Mouse (Mus musculus): Measurements from ENCODE around the gene Dcakd.
A peak's percentile ranks its signal among the peaks of the same experiment; 100 is the strongest.

The Dcakd gene

DNA sequence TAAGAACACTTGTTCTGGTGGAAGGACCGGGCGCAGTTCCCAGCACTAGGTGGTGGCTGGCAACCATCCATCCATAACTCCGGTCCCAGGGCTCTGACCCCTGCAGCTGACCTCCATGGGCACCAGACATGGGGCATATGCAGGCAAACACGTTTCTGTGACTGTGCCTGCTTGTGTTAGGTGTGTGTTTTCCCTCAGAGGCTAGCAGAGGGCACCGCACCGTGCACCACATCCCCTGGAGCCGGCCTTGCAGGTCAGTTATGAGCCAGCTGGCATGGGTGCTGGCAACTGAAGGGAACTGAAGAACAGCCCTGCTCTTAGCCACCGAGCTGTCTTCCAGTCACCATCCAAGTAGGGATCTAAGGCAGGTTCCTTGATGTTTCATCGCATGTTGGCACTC, 22.0 kb upstream of the Dcakd start:
- no peak for ATAC-seq (ENCODE audit: insufficient number of reproducible peaks, low FRiP score, low TSS enrichment)

- no peak for ATAC-seq (ENCODE audit: insufficient number of reproducible peaks, low FRiP score, low TSS enrichment)
Observed at GRCm38 (mm10) chr11:103049611-103050010, 21.5 kb upstream of the Dcakd start.

DNA sequence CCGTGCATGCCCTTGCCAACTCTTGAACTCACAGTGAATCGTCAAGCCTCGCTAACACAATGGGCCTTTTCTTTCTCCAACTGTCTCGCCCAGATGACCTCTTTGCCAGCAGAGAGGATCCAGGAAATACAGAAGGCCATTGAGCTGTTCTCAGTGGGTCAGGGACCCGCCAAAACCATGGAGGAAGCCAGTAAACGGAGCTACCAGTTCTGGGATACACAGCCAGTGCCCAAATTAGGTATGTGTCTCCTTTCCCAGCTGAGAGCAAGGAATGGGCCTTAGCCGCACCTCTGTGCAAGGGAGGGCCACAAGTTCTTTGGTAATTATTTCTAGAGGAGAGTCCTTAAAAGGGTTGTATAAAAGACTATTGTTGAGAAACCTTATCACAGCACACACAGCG, 18.2 kb upstream of the Dcakd start:
- no peak for ATAC-seq (ENCODE audit: insufficient number of reproducible peaks, low FRiP score, low TSS enrichment)

- ATAC-seq (ENCODE audit: insufficient number of reproducible peaks, low FRiP score, low TSS enrichment), result no peak
Observed at GRCm38 (mm10) chr11:103043982-103044381, 15.8 kb upstream of the Dcakd start.

DNA sequence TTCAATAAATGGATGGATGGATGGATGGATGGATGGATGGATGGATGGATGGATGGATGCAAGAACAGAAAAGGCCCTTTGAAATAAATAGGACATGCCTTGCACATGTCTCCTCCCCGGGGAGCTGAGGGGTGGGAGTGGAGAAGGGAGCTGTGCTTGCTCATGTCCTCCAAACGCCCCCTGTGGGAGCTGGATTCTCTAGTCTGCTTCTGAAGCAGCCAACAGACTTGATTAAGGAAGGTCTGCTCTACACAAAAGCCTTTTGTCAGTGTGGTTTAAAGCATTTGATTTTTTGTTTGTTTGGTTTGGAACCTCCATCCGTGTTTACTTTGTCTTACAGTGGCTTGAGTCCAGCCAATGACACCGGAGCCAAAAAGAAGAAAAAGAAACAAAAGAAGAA, 14.7 kb upstream of the Dcakd start:
- no peak for ATAC-seq (ENCODE audit: insufficient number of reproducible peaks, low FRiP score, low TSS enrichment)

DNA sequence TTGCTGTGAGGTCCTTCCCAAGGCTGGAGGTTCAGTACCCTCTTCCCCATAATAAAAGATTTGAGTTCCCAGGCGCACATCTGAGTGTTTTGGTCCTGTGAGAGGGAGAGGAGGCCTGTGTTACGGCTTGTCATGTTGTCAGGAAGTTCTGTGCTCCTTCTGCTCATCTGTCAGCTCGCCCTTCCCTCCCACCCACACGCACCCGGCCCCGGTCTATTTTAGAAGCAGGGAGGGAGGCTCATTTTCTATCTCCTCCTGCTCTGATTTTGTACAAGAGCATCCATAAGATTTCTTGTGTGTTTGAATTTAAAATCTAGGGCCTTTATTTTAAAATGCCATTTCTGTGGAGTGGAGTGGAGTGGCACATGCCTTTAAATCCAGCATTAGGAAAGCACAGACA, 9.9 kb upstream of the Dcakd start:
- ATAC-seq (ENCODE audit: insufficient number of reproducible peaks, low FRiP score, low TSS enrichment), result no peak

GRCm38 (mm10) chr11:103036881-103037465, 8.8 kb upstream of the Dcakd start:
- ATAC-seq (ENCODE audit: insufficient number of reproducible peaks, low FRiP score, low TSS enrichment), result no peak

DNA sequence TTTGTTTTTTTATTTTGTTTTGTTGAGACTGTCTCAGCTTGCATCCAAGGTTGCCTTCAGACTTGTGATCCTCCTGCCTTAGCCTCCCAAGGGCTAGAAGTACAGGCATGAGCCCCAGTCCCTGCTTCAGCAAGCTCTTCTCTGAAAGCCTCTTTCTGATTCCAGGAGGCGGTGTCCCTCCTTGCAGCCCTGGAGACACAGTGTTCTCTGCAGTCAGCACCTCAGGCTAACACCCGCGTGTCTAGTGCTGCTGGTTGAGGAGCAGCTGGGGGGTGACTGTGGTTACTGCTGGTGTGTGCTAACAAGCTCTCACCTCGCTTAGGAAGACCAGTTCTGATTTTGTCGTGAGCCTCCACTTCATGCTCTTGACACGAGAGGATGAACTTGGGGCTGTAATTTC, 6.9 kb upstream of the Dcakd start:
- ATAC-seq (ENCODE audit: insufficient number of reproducible peaks, low FRiP score, low TSS enrichment), result no peak

DNA sequence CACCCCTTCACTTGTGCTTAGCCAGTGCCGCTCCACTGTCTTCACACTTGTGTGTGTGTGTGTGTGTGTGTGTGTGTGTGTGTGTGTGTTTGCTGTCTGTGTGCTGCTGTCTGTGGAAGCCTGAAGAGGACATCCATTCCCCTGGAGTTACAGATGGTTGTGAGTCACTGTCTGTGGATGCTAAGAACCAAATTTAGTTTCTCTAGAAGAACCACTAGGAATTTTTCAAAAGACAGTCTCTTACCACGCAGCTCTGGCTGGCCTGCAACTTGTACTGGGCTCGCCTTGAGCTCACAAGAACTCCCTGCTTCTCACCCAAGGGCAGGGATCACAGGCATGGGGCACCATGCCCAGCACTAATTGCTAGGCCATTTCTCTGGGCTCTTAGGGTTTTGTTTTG, 4.9 kb upstream of the Dcakd start:
- no peak for ATAC-seq (ENCODE audit: insufficient number of reproducible peaks, low FRiP score, low TSS enrichment)

DNA sequence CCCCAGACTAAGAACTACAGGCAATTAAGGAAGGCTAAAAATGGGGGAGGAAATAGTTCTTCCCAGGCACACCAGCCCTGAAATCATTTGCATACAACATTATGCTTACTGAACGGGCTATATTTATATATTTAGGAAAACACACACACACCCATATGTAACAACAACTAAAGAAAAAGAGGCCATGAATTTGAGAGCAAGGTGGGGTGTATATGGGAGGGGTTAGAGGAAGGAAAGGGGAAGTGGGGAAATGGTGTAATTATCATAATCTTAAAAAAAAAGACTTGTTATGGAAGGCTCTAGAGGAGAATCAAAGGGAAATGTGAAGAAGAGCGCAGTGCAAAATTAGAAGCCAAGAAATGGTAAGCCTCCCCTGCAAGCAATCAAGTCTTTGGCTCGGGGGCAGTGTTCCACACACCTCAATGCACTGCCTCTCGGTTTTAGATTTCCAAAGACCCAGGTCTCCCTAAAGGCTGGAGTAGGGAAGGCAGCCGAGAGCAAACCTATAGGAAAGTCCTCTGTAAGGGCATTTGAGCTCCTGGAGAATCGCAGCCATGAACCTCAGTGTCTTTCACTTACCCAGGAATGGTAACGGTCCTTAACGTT, 460 bp downstream of the Dcakd start:
- ATAC-seq (ENCODE audit: insufficient number of reproducible peaks, low FRiP score, low TSS enrichment), result no peak

DNA sequence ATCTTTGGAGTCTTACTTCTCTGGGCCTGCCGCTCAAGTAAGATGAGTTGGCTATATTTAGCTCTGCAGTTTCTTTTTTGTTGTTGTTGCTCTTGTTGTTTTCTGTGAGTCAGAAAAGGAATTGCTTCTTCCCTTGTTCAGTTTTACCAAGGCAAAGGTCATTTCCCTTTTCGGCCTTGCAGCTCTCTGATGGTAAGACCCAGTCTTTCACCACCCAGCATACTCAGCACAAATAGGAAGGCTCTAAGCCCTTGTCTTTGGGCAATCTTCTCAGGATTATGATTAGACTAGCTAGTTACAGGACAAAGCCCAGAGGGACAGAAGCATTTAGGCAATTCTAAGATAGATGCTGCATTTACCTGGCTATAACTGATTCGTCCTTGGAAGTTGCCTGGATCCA, 1.2 kb downstream of the Dcakd start:
- no peak for ATAC-seq (ENCODE audit: insufficient number of reproducible peaks, low FRiP score, low TSS enrichment)

- no peak for ATAC-seq (ENCODE audit: insufficient number of reproducible peaks, low FRiP score, low TSS enrichment)
Observed at GRCm38 (mm10) chr11:103023974-103024373, 4.2 kb downstream of the Dcakd start.

- ATAC-seq (ENCODE audit: insufficient number of reproducible peaks, low FRiP score, low TSS enrichment), result no peak
Observed at GRCm38 (mm10) chr11:103020713-103021335, 7.3 kb downstream of the Dcakd start.

- ATAC-seq (ENCODE audit: insufficient number of reproducible peaks, low FRiP score, low TSS enrichment), result no peak
Observed at GRCm38 (mm10) chr11:103019325-103019724, 8.8 kb downstream of the Dcakd start.

GRCm38 (mm10) chr11:103018860-103019259, 9.3 kb downstream of the Dcakd start:
- ATAC-seq (ENCODE audit: insufficient number of reproducible peaks, low FRiP score, low TSS enrichment), result no peak

DNA sequence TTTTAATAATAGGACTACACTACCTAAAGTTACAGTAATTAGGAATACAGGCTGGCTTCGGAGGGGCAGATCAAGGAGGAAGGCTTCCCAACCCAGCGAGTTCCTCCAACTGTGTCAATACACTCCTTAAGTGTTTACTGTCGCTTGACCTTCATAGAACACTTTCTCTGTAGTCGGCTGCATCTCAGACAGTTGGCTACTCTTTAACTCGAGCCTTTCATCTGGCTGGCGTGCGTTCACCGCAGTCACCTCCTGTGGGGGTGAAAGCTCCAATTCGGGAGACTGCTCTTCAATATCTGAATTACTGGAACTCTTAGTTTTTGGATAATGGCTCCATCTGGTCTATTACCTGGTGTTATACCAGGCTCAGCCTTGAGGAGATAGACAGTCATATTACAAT, 10.5 kb downstream of the Dcakd start:
- ATAC-seq (ENCODE audit: insufficient number of reproducible peaks, low FRiP score, low TSS enrichment), result no peak

GRCm38 (mm10) chr11:103016930-103017329, 11.2 kb downstream of the Dcakd start:
- ATAC-seq (ENCODE audit: insufficient number of reproducible peaks, low FRiP score, low TSS enrichment), result peak; percentile 95

DNA sequence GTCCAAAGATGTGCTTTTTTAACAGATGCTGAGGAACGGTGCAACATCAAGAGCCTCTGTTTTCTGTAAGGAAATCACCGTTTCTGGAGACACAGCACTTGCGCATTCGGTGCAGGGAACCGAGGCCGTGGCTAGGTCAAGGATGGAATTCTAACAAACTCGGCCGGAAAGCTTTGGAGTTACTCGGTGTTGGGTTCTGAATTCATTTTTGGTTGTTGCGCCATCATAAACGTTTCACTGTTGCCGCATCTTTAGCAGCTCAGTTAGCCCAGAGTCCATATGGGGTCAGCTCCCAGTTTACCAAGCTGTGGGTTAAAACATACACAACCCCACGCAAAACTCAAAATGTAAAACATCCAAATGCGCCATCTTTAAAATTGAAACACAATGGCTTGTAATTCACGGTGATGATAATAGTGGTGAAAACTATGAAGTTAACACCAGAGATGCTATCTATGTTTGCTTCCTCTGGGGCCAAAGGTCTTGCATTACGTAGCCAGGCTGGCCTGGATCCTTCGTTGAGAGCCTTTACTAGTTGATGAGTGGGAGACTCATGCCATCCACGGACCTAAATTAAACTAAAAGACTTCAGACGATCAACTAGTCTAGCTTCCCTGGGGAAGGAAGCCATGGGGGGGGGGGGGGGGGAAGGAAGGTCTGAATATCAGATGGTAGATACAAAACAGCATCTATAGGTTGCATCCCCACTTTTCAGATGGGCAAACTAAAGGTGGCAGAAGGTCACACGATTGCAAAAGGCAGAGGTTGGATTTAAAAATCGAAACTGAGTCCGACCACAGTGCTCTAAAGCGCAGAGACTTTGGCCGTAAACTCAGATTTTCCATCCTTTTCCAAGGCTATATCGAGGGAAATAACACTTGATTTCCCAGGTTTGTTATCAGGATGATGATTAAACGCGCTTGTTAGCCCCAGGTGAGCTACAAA, 12.0 kb downstream of the Dcakd start:
- no peak for ATAC-seq (ENCODE audit: insufficient number of reproducible peaks, low FRiP score, low TSS enrichment)

- ATAC-seq (ENCODE audit: insufficient number of reproducible peaks, low FRiP score, low TSS enrichment), result no peak
Observed at GRCm38 (mm10) chr11:103011206-103011497, 17.0 kb downstream of the Dcakd start.

- ATAC-seq (ENCODE audit: insufficient number of reproducible peaks, low FRiP score, low TSS enrichment), result no peak
Observed at GRCm38 (mm10) chr11:103010454-103011205, 17.5 kb downstream of the Dcakd start.

DNA sequence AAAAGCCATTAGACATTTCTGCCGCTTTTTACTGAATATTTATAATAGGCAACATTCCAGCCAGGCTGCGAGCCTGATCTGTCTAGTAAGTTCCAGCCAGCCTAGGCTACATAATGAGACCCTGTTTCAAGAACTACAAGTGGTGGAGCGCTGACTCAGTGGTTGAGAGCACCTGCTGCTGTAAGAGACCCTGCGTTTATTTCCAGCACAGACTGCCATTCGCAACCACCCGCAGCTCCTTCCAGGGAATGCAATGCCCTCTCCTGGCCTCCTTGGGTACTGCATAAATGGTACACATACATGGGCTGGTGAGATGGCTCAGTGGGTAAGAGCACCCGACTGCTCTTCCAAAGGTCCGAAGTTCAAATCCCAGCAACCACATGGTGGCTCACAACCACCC, 18.9 kb downstream of the Dcakd start:
- no peak for ATAC-seq (ENCODE audit: insufficient number of reproducible peaks, low FRiP score, low TSS enrichment)
